16 mouse cellular contexts compared by ENCODE assay signal in genomic region chr12:76604546-76604945, GRCm38 (mm10).
"Had no signal": no experiment of that assay in that cellular context is flagged by ENCODE, and none has a peak within 500 bp of the region (broad histone marks: within the 10 kb centered on the region; RNA-seq: fewer than 3 reads in every experiment).

No protein-coding gene starts in this region.

- H3K4me3 ChIP-seq: liver, embryonic 15.5 days; lung, embryonic 15.5 days; megakaryocyte, embryonic 14.5 days; midbrain, embryonic 12.5 days; midbrain, embryonic 15.5 days; neural tube, embryonic 12.5 days had no signal

- ATAC-seq: liver, postnatal 0 days; midbrain, embryonic 15.5 days had no signal

- DNase-seq: liver, postnatal 0 days; lung, adult 2 months; lung, postnatal 14 days; lung, postnatal 36 days; right cerebral cortex, postnatal 14 days; spleen, adult 18-20 months; thymus, adult 18-20 months; thymus, postnatal 14 days; thymus, postnatal 36 days had no signal

- H3K4me2 ChIP-seq: liver, embryonic 15.5 days; lung, embryonic 15.5 days; midbrain, embryonic 12.5 days; midbrain, embryonic 15.5 days; neural tube, embryonic 12.5 days had no signal

- H3K36me3 ChIP-seq: lung, embryonic 15.5 days; midbrain, embryonic 12.5 days; midbrain, embryonic 15.5 days; neural tube, embryonic 12.5 days had no signal

- H3K4me1 ChIP-seq: liver, embryonic 15.5 days; lung, embryonic 15.5 days; midbrain, embryonic 12.5 days; midbrain, embryonic 15.5 days; neural tube, embryonic 12.5 days had no signal

- H3K27me3 ChIP-seq: liver, embryonic 15.5 days; lung, embryonic 15.5 days; midbrain, embryonic 12.5 days; midbrain, embryonic 15.5 days; neural tube, embryonic 12.5 days had no signal

- H3K27ac ChIP-seq: liver, embryonic 15.5 days; lung, embryonic 15.5 days; macrophage; midbrain, embryonic 12.5 days; midbrain, embryonic 15.5 days; neural tube, embryonic 12.5 days had no signal

- H3K9ac ChIP-seq: liver, embryonic 15.5 days; liver, postnatal 0 days; lung, embryonic 15.5 days; midbrain, embryonic 12.5 days; midbrain, embryonic 15.5 days; neural tube, embryonic 12.5 days had no signal

- H3K9me3 ChIP-seq: liver, embryonic 15.5 days; lung, embryonic 15.5 days; megakaryocyte, embryonic 14.5 days; midbrain, embryonic 12.5 days; midbrain, embryonic 15.5 days; neural tube, embryonic 12.5 days had no signal
